Mouse (Mus musculus) G1E (cell line): ENCODE data around the gene Prdx2. TPM values are rescaled to one million over a fixed set of nuclear protein-coding genes. Genes with fewer than 3 reads are reported as not detected.

Source experiments
- ATAC-seq: 2 replicates; pipeline ENCODE4 v1.8.0; 2016; ENCODE audit warnings: mild to moderate bottlenecking; ENCODE audit not compliant: insufficient number of reproducible peaks, poor library complexity, low FRiP score, severe bottlenecking; ENCODE audit errors: extremely low read depth
- DNase-seq: peaks from one replicate; pipeline ENCODE4 v3.0.0; 2012; ENCODE audit warnings: low spot score
- H3K27me3 ChIP-seq: 2 replicates; pipeline ENCODE4 v1.6.1; 2012; ENCODE audit warnings: mild to moderate bottlenecking, low read length, inconsistent platforms; ENCODE audit not compliant: insufficient read depth
- H3K36me3 ChIP-seq: replicated peaks from 2 replicates; pipeline ENCODE3; 2012; ENCODE audit warnings: mild to moderate bottlenecking, inconsistent platforms
- H3K4me1 ChIP-seq: 2 replicates; pipeline ENCODE4 v1.6.1; 2012; ENCODE audit warnings: low read depth, low read length, inconsistent platforms, mixed read lengths; ENCODE audit not compliant: insufficient read depth
- H3K4me3 ChIP-seq: 2 replicates; pipeline ENCODE4 v1.5.1; 2012; ENCODE audit warnings: low read depth, mild to moderate bottlenecking, inconsistent platforms, low read length, moderate library complexity, mixed read lengths
- H3K9me3 ChIP-seq: replicated peaks from 2 replicates; pipeline ENCODE4 v1.6.1; 2012; ENCODE audit warnings: inconsistent platforms
- CTCF ChIP-seq: IDR thresholded peaks from 2 replicates; pipeline ENCODE4 v1.5.1; 2012; ENCODE audit warnings: low read depth, low read length, inconsistent platforms, mixed read lengths
- GATA1 ChIP-seq: IDR thresholded peaks from 2 replicates; pipeline ENCODE4 v1.6.1; 2012; ENCODE audit warnings: borderline replicate concordance, low read length, inconsistent platforms, mixed read lengths
- GATA2 ChIP-seq: IDR thresholded peaks from 2 replicates; pipeline ENCODE4 v1.6.1; 2012; ENCODE audit warnings: low read depth, low read length, inconsistent platforms, borderline replicate concordance
- POLR2AphosphoS5 ChIP-seq: IDR thresholded peaks from 2 replicates; pipeline ENCODE4 v1.6.1; 2012; ENCODE audit warnings: low read depth, low read length, inconsistent platforms; ENCODE audit not compliant: insufficient replicate concordance
- TAL1 ChIP-seq: conservative IDR thresholded peaks from 2 replicates; pipeline ENCODE4 v1.6.1; 2012; ENCODE audit warnings: low read depth, low read length, inconsistent platforms, mixed read lengths
- polyA plus RNA-seq: library from polyadenylated mRNA; stranded (reverse); fragments of >175 nt; gene quantifications from 2 replicates; pipeline ENCODE4 v1.2.3, GENCODE M21; 2012
- total RNA-seq, 2 experiments: library from RNA; stranded (forward) in 1 of 2; stranded (reverse) in 1 of 2; fragments of 200-1000 nt in 1 of 2; fragments of >200 nt in 1 of 2; fragmentation: Nextera tagmentation in 1 of 2; gene quantifications; 2 replicates each; pipeline ENCODE4 v1.2.3; 2014 to 2017

The Prdx2 gene
- total and polyA plus RNA-seq, 3 experiments, result 86.4 to 299 (median 185) TPM

GRCm38 (mm10) chr8:84966603-84967002 is 2.8 kb upstream of the Prdx2 start:
- H3K27me3 ChIP-seq, result no peaks in the 10 kb centered on the region
- no peak for TF ChIP-seq TAL1
- no peak for TF ChIP-seq CTCF
- no peak for TF ChIP-seq POLR2AphosphoS5
- no peak for TF ChIP-seq GATA2
- TF ChIP-seq GATA1, result no peak
- H3K9me3 ChIP-seq, result no peaks in the 10 kb centered on the region
- H3K4me3 ChIP-seq, result peak overlapping the region; percentile 59; the same call in 1 of the 2 replicates
- H3K36me3 ChIP-seq, result peaks cover 55% of the 10 kb centered on the region
- peaks cover 73% of the 10 kb centered on the region for H3K4me1 ChIP-seq
- ATAC-seq, result no peak
- DNase-seq, result no peak

- TF ChIP-seq GATA2 (no peak), TAL1 (peak; percentile 59), CTCF (no peak)
- Histone ChIP-seq H3K4me1 (peaks cover 76% of the 10 kb centered on the region), H3K36me3 (peaks cover 55% of the 10 kb centered on the region), H3K27me3 (no peaks in the 10 kb centered on the region), H3K4me3 (peak overlapping the region; percentile 68; the same call in 1 of the 2 replicates), H3K9me3 (no peaks in the 10 kb centered on the region)
- no peak for ATAC-seq
- DNase-seq, result no peak
Observed at GRCm38 (mm10) chr8:84967532-84968304, 1.7 kb upstream of the Prdx2 start.

GRCm38 (mm10) chr8:84968650-84969049 is 737 bp upstream of the Prdx2 start:
- ATAC-seq (no peak), DNase-seq (no peak)
- no peak for TF ChIP-seq POLR2AphosphoS5
- TF ChIP-seq GATA2, result no peak
- TF ChIP-seq GATA1, result no peak
- TF ChIP-seq TAL1, result no peak
- no peak for TF ChIP-seq CTCF
- no peaks in the 10 kb centered on the region for H3K27me3 ChIP-seq
- H3K4me3 ChIP-seq, result peak overlapping the region; percentile 78
- peaks cover 59% of the 10 kb centered on the region for H3K36me3 ChIP-seq
- H3K4me1 ChIP-seq, result peaks cover 81% of the 10 kb centered on the region
- no peaks in the 10 kb centered on the region for H3K9me3 ChIP-seq

- TF ChIP-seq POLR2AphosphoS5, result peak; percentile 8; the same call in 1 of the 2 replicates
- TF ChIP-seq GATA1, result no peak
- no peak for TF ChIP-seq CTCF
- TF ChIP-seq GATA2, result no peak
- no peak for TF ChIP-seq TAL1
- Histone ChIP-seq H3K4me3 (peak overlapping the region; percentile 78), H3K4me1 (peaks cover 87% of the 10 kb centered on the region), H3K9me3 (no peaks in the 10 kb centered on the region), H3K36me3 (peaks cover 49% of the 10 kb centered on the region), H3K27me3 (no peaks in the 10 kb centered on the region)
- DNase-seq (no peak), ATAC-seq (no peak)
Observed at GRCm38 (mm10) chr8:84970135-84970790, 876 bp downstream of the Prdx2 start.

GRCm38 (mm10) chr8:84970913-84971312 is 1.5 kb downstream of the Prdx2 start:
- ATAC-seq, result peak; percentile 72

GRCm38 (mm10) chr8:84973079-84973478 is 3.7 kb downstream of the Prdx2 start:
- TF ChIP-seq GATA2, result no peak
- TF ChIP-seq POLR2AphosphoS5, result no peak
- no peak for TF ChIP-seq GATA1
- TF ChIP-seq TAL1, result no peak
- TF ChIP-seq CTCF, result no peak
- no peak for ATAC-seq
- no peak for DNase-seq
- Histone ChIP-seq H3K27me3 (no peaks in the 10 kb centered on the region), H3K36me3 (peaks cover 42% of the 10 kb centered on the region), H3K9me3 (no peaks in the 10 kb centered on the region), H3K4me3 (no peak overlapping the region), H3K4me1 (peaks cover 82% of the 10 kb centered on the region)

More at GRCm38 (mm10) chr8:84970913-84971312, 1.5 kb downstream of the Prdx2 start:
- DNase-seq, result peak; percentile 79
- TF ChIP-seq POLR2AphosphoS5 (no peak), TAL1 (peak; percentile 86), GATA1 (no peak), GATA2 (no peak)
- Histone ChIP-seq H3K4me1 (peaks cover 89% of the 10 kb centered on the region), H3K9me3 (no peaks in the 10 kb centered on the region), H3K4me3 (peak overlapping the region; percentile 78), H3K36me3 (peaks cover 49% of the 10 kb centered on the region), H3K27me3 (no peaks in the 10 kb centered on the region)
